Mouse (Mus musculus) testis, adult 2 months (tissue): ENCODE data around the gene Tnip1. TPM values are rescaled to one million over a fixed set of nuclear protein-coding genes. Genes with fewer than 3 reads are reported as not detected.

Source experiments
- H3K27ac ChIP-seq: fragments of 200-500 bp; 2 replicates; pipeline ENCODE4 v1.5.1; 2012; ENCODE audit warnings: low read depth, low read length; ENCODE audit not compliant: control insufficient read depth, insufficient read depth
- H3K27me3 ChIP-seq: fragments of 200-500 bp; 2 replicates; pipeline ENCODE4 v1.6.1; 2012; ENCODE audit warnings: mild to moderate bottlenecking, low read length, moderate library complexity; ENCODE audit not compliant: control insufficient read depth, insufficient read depth
- H3K36me3 ChIP-seq: fragments of 200-500 bp; 2 replicates; pipeline ENCODE4 v1.6.1; 2012; ENCODE audit warnings: mild to moderate bottlenecking, low read length; ENCODE audit not compliant: control insufficient read depth, insufficient read depth
- H3K4me1 ChIP-seq: fragments of 200-500 bp; 2 replicates; pipeline ENCODE4 v1.6.1; 2012; ENCODE audit warnings: low read length; ENCODE audit not compliant: control insufficient read depth, insufficient read depth
- H3K4me3 ChIP-seq: fragments of 200-500 bp; 2 replicates; pipeline ENCODE4 v1.5.1; 2012; ENCODE audit warnings: low read depth, mild to moderate bottlenecking, low read length, moderate library complexity, mixed read lengths; ENCODE audit not compliant: control insufficient read depth
- CTCF ChIP-seq: fragments of 200-500 bp; IDR thresholded peaks from 2 replicates; pipeline ENCODE4 v1.5.1; 2012; ENCODE audit warnings: low read depth, mild to moderate bottlenecking, inconsistent platforms, low read length, moderate library complexity; ENCODE audit not compliant: control insufficient read depth, insufficient read depth, insufficient replicate concordance
- POLR2A ChIP-seq: fragments of 200-500 bp; IDR thresholded peaks from 2 replicates; pipeline ENCODE4 v1.6.1; 2012; ENCODE audit warnings: low read depth, mild to moderate bottlenecking, inconsistent platforms, low read length, moderate library complexity; ENCODE audit not compliant: control insufficient read depth
- polyA plus RNA-seq: library from polyadenylated mRNA; depleted of rRNA; stranded (reverse); fragments of >200 nt; gene quantifications from 2 replicates; pipeline ENCODE4 v1.2.3, GENCODE M21; 2012

Tnip1 gene
- polyA plus RNA-seq, 1 experiment: 5.4 TPM

DNA sequence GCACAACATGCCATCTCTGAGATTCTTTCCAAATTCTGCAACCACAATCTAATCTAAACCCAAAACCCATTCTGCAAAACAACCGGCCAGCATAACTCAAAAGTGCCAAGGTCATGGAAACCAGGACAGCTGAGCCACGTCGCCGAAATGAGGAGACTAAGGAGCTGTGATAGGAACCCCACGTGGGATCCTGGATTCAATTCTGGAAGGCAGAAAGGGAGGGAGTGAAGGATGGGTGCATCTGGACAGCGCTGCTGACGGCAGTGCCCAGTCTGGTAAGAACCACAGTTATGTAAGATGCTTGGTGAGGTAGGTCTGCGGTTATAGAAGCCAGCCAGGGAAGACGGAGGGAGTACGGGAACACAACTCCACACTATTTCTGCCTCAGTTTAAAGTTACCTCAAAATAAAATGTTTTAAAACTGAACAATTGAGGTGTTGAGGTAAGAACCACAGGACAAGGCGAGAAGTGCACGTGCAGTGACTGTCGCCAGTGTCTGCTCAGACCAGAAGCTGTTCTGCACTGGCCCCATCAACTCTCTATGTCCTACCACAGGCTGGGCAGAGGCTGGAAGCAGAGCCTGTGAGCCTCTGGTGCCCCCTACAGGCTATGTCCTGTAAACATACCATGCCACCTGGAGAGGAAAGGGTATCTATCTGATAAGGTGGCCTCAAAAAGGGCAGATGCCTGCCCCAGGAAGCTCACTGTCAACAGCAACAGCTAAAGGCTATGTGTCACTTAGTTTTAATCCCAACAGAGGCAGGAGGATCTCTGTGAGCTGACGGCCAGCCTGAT is 35.2 kb downstream of the Tnip1 start:
- H3K4me3 ChIP-seq: no peak overlapping the region
- H3K27me3 ChIP-seq: no peaks in the 10 kb centered on the region
- H3K36me3 ChIP-seq: no peaks in the 10 kb centered on the region
- TF ChIP-seq POLR2A: no peak
- TF ChIP-seq CTCF: peak; percentile 73
- no peak overlapping the region for H3K27ac ChIP-seq
- no peaks in the 10 kb centered on the region for H3K4me1 ChIP-seq

DNA sequence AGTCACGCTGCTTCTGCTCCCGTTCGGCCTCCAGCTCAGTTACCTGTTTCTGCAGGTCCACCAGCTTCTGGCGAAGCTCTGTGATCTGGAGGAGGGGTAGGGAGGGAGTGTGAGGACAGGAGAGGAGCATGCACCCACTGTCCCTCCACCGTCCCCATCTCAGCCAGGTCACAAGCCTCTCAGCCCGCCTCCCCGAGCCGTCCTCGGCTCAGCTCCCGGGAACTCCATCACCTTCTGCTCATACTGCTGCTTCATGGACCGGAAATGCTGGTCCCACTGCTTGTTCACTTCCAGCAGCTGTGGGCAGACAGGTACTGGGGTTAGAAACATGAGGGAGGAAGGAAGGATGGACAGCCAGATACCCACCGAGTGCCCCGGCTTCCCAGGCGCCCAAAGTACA is 38.6 kb downstream of the Tnip1 start:
- Histone ChIP-seq H3K36me3 (no peaks in the 10 kb centered on the region), H3K4me3 (no peak overlapping the region), H3K4me1 (no peaks in the 10 kb centered on the region), H3K27me3 (no peaks in the 10 kb centered on the region), H3K27ac (no peak overlapping the region)
- TF ChIP-seq POLR2A (no peak), CTCF (no peak)

DNA sequence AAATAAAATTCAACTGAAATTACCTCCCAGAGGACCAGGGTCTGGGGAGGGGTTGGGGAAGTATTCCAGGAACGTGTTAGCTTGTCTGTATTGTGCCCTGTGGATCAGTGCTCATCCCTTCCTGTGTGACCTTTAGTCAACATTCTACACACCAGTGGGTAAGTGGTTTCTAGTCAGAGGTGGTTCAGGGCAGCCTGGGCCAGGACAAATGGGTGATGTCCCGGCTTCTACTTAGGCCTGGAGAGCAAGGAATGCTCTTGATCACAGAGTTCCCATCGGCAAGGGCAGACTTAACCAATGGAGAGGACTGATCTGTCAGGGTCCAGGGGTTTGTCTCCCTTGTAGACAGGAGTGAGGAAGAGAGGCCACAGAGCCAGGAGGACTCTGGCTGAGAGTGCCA is 40.2 kb downstream of the Tnip1 start:
- no peak for TF ChIP-seq CTCF
- no peak for TF ChIP-seq POLR2A
- no peak overlapping the region for H3K4me3 ChIP-seq
- H3K27ac ChIP-seq: no peak overlapping the region
- no peaks in the 10 kb centered on the region for H3K4me1 ChIP-seq
- no peaks in the 10 kb centered on the region for H3K36me3 ChIP-seq
- H3K27me3 ChIP-seq: no peaks in the 10 kb centered on the region

DNA sequence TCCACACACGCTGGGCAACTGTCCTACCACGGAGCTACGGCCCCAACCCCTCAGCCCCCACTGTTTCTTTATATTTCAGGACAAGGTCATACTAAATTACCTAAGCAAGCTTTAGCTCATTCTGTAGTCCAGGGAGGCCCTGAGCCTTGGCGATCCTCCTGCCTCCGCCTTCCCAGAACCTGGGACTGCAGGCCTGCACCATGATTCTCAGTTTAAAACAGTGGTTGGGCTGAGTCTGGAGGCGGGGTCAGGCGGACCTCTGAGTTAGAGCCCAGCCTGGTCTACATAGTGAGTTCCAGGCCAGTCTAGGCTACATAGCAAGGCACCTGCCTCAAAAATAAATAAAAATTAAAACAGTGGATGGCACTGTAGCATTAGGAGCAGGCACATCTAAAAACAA is 40.9 kb downstream of the Tnip1 start:
- Histone ChIP-seq H3K4me3 (no peak overlapping the region), H3K27me3 (no peaks in the 10 kb centered on the region), H3K4me1 (no peaks in the 10 kb centered on the region), H3K36me3 (no peaks in the 10 kb centered on the region), H3K27ac (no peak overlapping the region)
- no peak for TF ChIP-seq CTCF
- TF ChIP-seq POLR2A: no peak

DNA sequence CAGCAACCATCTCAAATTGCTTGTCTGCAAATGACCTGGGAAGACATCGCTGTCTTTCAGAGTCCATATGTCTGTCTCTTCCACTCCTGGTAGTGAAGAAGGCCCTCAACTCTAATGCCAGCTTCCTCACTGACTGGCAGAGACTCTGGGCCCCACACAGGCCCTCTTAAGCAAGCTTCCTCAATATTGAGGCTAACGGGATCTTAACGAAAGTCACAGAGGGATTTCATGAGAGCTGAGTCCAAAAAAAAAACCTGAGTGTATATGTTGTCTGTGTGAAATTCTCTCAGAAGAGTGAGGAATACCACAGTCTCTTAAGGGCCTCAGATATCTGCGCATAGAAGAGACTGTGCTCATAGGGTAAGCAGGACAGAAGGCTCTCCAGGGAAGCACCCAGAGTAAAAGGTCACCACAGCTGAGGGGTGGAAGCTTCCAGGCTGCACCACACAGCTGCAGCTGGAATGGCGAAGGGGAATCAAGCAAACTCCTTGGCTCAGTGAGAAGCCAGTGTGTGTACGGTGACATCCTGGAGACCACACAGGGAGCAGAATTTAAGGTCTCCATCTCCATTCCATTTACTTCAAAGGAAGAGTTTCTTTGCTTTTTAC is 41.6 kb downstream of the Tnip1 start:
- H3K36me3 ChIP-seq: no peaks in the 10 kb centered on the region
- no peaks in the 10 kb centered on the region for H3K4me1 ChIP-seq
- no peak overlapping the region for H3K27ac ChIP-seq
- no peaks in the 10 kb centered on the region for H3K27me3 ChIP-seq
- no peak overlapping the region for H3K4me3 ChIP-seq
- TF ChIP-seq POLR2A: no peak
- TF ChIP-seq CTCF: no peak

DNA sequence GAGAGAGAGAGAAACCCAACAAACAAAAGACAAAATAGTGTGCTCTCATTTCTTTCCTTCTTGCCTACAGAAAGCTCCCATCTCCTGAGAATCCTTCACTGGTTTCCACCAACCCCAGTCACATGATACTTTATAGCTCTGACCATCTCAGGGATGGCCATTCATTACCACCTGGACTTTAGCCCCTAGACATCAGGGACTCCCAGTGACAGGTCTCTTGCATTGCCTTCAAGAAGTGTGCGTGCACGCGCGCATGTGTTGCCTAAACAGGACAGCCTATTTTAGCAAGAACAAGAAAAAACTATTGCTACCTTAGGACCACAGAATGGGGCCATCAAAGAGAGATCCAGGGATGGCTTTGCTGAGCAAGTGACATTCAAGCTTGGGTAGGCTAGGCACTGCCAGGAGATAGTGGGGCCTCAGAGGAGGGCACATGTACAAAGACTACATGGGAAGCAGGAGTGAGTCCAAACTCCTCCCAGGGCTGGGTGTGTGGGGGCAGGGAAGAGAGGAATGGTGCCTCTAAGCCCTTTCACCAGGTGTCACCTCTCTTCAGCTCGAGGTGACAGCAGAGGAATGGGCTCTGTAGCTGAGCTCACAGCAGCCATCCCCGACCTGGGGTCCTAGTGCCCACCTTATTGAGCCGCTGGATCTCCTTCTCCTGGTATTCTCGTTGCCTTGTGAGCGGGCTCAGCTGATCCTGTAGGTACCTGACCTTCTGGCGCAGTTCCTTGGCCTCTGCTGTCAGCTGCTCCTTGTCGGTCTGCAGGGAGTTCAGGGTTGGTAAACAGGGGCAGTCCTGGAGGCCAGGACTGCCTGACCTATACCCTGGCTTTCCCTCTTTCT is 42.4 kb downstream of the Tnip1 start:
- TF ChIP-seq CTCF (no peak), POLR2A (no peak)
- H3K4me1 ChIP-seq: no peaks in the 10 kb centered on the region
- H3K27ac ChIP-seq: no peak overlapping the region
- no peak overlapping the region for H3K4me3 ChIP-seq
- H3K36me3 ChIP-seq: no peaks in the 10 kb centered on the region
- H3K27me3 ChIP-seq: no peaks in the 10 kb centered on the region

DNA sequence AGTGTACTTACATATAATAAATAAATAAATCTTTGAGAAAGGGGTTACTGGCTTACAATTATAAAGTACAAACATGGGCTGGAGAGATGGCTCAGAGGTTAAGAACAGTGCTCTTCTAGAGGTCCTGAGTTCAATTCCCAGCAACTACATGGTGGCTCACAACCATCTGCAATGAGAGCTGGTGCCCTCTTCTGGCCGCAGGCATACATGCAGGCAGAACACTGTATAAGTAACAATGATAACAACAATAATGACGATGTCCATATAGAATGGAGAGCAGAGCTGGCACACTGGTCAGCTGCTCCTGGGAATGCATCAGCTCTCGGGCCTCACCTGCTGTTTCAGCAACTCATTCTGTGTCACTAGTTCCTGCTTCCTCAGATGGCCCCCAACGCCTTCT is 44.4 kb downstream of the Tnip1 start:
- Histone ChIP-seq H3K27me3 (no peaks in the 10 kb centered on the region), H3K4me3 (no peak overlapping the region), H3K36me3 (no peaks in the 10 kb centered on the region), H3K27ac (no peak overlapping the region), H3K4me1 (no peaks in the 10 kb centered on the region)
- TF ChIP-seq POLR2A (no peak), CTCF (peak; percentile 21; the same call in 1 of the 2 replicates)
